ENCODE assay signal across 8 mouse cellular contexts in the genomic region with DNA sequence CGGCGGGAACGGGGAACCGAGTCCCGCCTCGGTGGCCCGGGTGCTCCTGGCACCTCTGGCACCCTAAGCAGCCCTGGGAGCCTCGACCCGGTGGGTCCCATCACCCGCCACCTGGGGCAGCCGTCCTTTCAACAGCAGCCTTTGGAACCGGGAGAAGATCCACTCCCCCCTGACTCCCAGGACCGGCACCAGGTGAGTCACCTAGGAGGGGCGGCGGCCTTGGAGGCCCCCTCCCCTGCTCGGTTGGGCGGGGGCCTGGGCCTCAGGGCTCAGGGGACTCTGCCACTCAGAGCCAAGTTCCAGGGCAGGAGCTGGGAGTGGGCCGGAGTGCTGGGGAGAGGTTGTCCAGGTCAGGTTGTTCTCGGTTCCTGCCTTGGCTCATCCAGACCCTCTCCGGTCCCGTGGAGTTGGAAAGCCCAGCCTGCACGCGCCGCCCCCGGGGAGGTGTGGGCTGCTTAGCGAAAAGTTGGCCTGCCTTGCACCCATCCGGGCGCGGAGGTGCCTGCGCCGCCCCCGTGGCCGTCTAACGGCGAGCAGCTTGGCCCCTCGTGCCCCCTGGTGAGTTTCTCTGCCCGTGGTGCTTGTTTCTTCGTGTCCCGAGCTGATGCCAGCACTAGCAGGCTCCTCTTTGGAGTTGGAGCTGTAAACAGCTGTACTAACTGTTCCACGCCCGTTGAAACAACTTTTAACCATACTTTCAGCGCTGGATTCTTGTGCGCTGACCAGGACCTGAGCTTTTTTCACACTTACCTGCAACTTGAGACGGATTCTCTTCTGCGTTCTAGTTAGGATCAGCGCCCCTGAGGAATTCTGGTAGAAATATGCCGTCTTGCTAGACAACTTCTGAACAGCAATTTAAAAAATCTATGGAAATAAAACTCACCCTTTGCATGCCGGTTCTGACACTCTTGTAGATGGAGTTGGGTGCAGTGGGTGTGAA. TPM values are rescaled to one million over a fixed set of nuclear protein-coding genes. Genes with fewer than 3 reads are reported as not detected.
DNase-seq lines count a peak whose midpoint lies in the region; ATAC-seq and TF ChIP-seq lines count a peak whose summit lies in the region.

No protein-coding gene starts in this region.

- TF ChIP-seq POLR2A in spleen, adult 2 months (IDR thresholded peaks at IDR 0.05; ENCODE audit: low read depth, low read length) = no peak

- intact Hi-C loops in heart, postnatal 14 days (cut with DNase I) = loop anchor here (10.0 kb wide), 1 partner anchor 251 kb away; no protein-coding TSS in a partner anchor

- WGBS in forebrain, embryonic 12.5 days = 24% methylated on average over 44 of the region's 48 CpGs
- WGBS in spleen, adult 2 months = 29% methylated on average over 45 of the region's 48 CpGs

- peak overlapping the region; percentile 51 for H3K9ac ChIP-seq in forebrain, embryonic 12.5 days

- peak; percentile 40; the same call in 1 of the 2 replicates for ATAC-seq in cerebellum, adult (ENCODE audit: insufficient number of reproducible peaks, low FRiP score, low TSS enrichment)
- peak; percentile 21; the same call in 1 of the 2 replicates for ATAC-seq in forebrain, embryonic 12.5 days (ENCODE audit: low FRiP score)
- peak; percentile 20; the same call in 1 of the 2 replicates for ATAC-seq in megakaryocyte, adult 5-6 weeks (ENCODE audit: poor library complexity, severe bottlenecking)

- peaks cover 26% of the 10 kb centered on the region for H3K27me3 ChIP-seq in forebrain, embryonic 12.5 days
- peaks cover 1% of the 10 kb centered on the region; the same call in 1 of the 2 replicates for H3K27me3 ChIP-seq in spleen, adult 2 months (ENCODE audit: control insufficient read depth, insufficient read depth, low read length)

- peak overlapping the region; percentile 50 for H3K4me3 ChIP-seq in forebrain, embryonic 12.5 days (replicated peaks)
- peak overlapping the region; percentile 51; the same call in 1 of the 2 replicates for H3K4me3 ChIP-seq in spleen, adult 2 months (ENCODE audit: extremely low read depth, insufficient read depth, insufficient read length)

- no peak for DNase-seq in cerebellum, adult 11 months
- peak; percentile 44 for DNase-seq in adrenal gland, postnatal 10 days
- DNase-seq in heart, postnatal 14 days = peak; percentile 17 to 30
- DNase-seq in kidney, postnatal 36 days = peak; percentile 19 to 45
- peak in 1 of 2 experiments; percentile 3 for DNase-seq in spleen, adult 2 months (ENCODE audit: low read depth in 1 of 2, low spot score in 2 of 2)

- H3K9me3 ChIP-seq in forebrain, embryonic 12.5 days = no peaks in the 10 kb centered on the region

- H3K4me1 ChIP-seq in forebrain, embryonic 12.5 days = no peaks in the 10 kb centered on the region
- H3K4me1 ChIP-seq in spleen, adult 2 months (ENCODE audit: control insufficient read depth, insufficient read depth, insufficient read length) = peaks cover 2% of the 10 kb centered on the region

- TF ChIP-seq CTCF in spleen, adult 2 months (IDR thresholded peaks at IDR 0.05; ENCODE audit: extremely low read depth, insufficient read depth, insufficient read length, insufficient replicate concordance) = no peak

- H3K4me2 ChIP-seq in forebrain, embryonic 12.5 days = peak overlapping the region; percentile 78

- H3K36me3 ChIP-seq in forebrain, embryonic 12.5 days (replicated peaks) = no peaks in the 10 kb centered on the region
- no peaks in the 10 kb centered on the region for H3K36me3 ChIP-seq in spleen, adult 2 months (ENCODE audit: control insufficient read depth, insufficient read depth, low read length)

- H3K27ac ChIP-seq in forebrain, embryonic 12.5 days = 0 out of 2 replicates have a peak overlapping the region, but pooled peaks have one; percentile 36
- H3K27ac ChIP-seq in spleen, adult 2 months (ENCODE audit: insufficient read depth, low read length) = no peak overlapping the region

RNA-seq across cellular contexts. Expression of a gene that starts 0.8 kb away (rescaled TPM):
- total RNA-seq in adrenal gland, postnatal 10 days (2021) = 1 to 10 TPM; 7.2 to 7.8 TPM
- polyA plus RNA-seq in forebrain, embryonic 12.5 days (2016; fragmentation: Nextera tagmentation; extraction: Ambion mirVana) = 1.8 and 2.3 TPM in 2 replicates
- total RNA-seq in heart, postnatal 14 days (2021) = 1 to 10 TPM; 2.4 to 3.2 TPM
- total RNA-seq in megakaryocyte, adult 5-6 weeks (2015) = 0.20 TPM in 1 of 2 replicates, not detected in the other
- total RNA-seq in megakaryocyte, adult 5-6 weeks (2017) = 0.11 TPM in 1 of 2 replicates, not detected in the other
- polyA plus RNA-seq in spleen, adult 2 months (2012; rRNA removed) = 0.12 and 0.37 TPM in 2 replicates
